Mouse (Mus musculus) spleen, adult 2 months (tissue): ENCODE data around the gene Nfia.

Experiments
- CTCF ChIP-seq: fragments of 200-500 bp; IDR thresholded peaks from 2 replicates; pipeline ENCODE4 v1.5.1; 2011; ENCODE audit warnings: mild to moderate bottlenecking, inconsistent platforms; ENCODE audit not compliant: insufficient read depth, insufficient read length, insufficient replicate concordance; ENCODE audit errors: extremely low read depth
- POLR2A ChIP-seq: fragments of 200-500 bp; IDR thresholded peaks from 2 replicates; pipeline ENCODE4 v1.6.1; 2011; ENCODE audit warnings: low read depth, low read length, inconsistent platforms

- TF ChIP-seq CTCF (no peak), POLR2A (no peak)
Observed at GRCm38 (mm10) chr4:97950341-97951071, 178.0 kb downstream of the Nfia start.
